Mouse (Mus musculus) 416B (cell line): ENCODE results near the gene E130114P18Rik.

Source experiments
- DNase-seq: peaks from one replicate; pipeline ENCODE4 v3.0.0; 2011; ENCODE audit warnings: low read depth

The E130114P18Rik gene

DNA sequence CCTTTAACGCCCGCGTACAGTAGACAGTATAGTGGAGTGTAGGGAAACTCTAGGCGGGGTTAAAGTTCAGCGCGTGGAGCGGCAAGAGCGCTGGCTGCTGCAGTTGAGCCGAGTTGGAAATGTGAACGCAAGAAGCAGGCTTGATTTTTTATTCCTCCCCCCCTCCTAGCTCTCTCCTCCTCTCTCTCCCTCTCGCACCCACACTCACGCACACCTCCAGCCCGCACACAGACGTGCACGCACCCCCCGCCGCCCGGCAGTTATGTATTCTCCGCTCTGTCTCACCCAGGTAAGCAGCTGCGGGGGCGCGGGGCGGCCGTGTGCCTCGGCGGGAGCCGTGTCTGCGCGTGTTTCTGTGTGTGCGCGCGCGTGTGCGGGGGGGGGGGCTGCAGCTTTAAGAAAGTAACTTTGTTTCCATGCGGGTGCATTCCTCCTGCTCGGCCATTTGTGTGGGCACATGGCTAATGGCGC lies at the start of gene E130114P18Rik:
TSS of gene E130114P18Rik (minus strand) at position 373 of the 471 bp plus-strand sequence.
- peak; percentile 75 for DNase-seq

DNA sequence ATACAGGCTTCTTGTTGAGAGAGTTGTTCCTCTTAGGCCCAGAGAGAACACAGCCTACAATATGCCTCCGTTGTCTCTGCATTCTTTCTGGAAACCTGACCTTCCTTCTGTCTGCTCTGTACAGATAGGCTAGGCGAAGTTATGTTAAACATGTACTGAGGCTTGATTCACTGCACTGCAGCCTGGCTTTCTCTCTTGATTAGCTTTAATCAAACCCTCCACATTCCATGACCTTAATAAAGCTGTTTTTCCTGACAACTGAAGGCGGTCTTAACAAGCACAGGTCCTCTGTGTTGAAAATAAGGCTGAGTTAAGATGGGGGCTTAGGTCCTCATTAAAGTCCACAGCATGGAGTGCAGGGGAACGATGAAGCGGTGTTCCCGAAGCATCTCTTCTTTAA lies 49.2 kb upstream of the E130114P18Rik start:
- DNase-seq, result no peak

DNA sequence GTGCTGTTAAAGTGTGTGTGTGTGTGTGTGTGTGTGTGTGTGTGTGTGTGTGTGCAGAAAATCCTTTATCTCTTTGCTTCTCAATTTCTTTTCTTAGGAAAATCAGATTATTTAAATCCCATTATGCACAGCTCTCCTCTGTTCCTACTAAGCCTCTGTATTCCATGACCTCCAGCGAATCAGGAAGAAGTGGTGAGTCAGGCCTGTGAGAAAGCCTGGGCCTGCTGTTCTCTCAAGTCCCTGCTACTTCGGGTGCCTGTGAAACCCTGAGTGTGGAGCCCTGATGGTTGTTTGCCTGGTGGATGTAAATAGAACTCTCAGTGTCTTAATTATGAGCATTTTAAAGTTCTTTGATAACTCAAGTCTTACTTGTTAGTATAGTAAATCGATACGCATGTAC lies 48.0 kb upstream of the E130114P18Rik start:
- DNase-seq, result no peak

DNA sequence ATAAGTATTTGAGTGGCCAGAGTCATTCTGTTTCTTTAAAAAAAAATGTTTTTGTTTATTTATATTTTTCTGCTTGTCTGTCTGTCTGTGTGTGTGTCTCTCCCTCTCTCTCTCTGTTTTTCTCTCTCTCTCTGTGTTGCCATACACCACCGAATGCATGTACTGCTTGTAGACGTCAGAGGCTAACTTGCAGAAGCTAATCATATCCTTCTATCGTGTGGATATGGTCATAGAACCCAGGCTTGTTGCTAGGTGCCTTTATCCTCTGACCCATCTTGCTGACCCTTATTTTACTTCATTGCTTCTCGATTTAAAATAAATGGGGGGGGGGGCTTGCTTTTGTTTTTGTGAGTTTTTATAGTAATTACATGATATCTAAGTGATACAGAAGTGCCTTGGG lies 47.6 kb upstream of the E130114P18Rik start:
- DNase-seq, result no peak

DNA sequence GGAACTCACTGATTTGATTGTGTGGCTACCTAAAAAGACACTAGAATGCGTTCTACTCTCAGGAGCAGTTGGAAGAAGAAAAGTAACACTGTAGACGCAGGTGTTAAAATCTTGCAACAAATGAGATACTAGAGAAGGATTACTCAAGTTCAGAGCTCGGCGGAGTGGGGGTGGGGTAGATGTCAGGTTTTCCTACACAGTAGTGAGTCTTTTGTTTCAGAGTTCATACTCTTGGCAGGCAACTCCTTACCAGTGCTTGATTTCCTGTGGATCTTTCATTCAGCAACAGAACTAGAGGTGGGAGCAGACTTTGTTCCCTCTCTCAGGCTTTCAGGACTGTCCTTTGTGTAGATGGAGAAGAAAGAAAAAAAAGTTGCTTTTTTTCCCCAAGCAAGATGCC lies 46.6 kb upstream of the E130114P18Rik start:
- no peak for DNase-seq

DNA sequence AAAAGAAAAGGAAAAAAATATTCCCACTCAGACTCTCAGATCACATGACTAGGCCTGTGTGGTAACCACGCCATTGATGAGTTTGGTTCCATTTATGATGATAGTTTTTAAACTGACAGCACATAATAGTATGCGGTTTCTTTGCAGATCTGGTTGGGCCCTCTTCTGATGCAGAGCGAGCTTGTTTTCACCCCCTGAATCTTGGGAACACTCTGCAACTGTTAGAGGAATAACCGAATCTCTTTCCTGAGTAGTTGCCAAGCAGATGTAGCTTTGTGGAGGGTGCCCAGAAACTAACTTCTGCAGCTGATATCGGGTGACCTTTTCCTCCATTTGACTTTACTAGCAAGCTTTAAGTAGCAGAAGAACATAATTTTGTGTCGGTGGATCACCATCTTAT lies 45.6 kb upstream of the E130114P18Rik start:
- DNase-seq, result no peak

DNA sequence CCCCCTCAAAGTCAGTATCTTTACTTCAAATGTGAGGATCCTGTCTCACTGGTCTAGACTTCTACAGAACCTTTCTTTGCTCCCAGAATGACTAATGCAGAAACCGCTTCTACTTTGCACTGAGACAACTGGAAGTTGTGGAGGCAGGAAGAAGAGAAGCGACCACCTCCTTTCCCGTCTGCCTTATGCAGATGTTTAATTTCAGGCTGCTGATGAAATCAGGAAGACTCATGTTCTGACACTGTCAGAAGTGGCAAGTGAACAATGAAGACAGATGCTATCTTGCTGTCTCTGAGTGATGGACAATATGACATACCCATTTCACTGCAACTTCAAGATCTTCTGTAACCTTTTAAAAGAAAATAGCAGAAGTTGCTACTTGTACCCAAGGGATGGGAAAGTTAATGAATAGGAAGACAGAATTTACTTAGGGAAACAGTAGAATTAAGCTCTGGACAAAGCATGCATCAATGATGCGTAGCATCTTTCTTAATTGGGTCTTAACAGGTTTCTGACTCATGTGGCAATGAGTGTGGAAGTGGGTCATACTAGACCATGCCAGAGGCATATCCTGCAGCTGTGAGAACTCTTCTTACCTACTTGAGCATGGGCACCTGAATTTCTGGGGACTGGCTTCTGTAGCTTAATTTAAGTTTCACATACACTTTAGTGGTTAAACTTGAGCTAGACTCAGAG lies 43.8 kb upstream of the E130114P18Rik start:
- peak; percentile 61 for DNase-seq

DNA sequence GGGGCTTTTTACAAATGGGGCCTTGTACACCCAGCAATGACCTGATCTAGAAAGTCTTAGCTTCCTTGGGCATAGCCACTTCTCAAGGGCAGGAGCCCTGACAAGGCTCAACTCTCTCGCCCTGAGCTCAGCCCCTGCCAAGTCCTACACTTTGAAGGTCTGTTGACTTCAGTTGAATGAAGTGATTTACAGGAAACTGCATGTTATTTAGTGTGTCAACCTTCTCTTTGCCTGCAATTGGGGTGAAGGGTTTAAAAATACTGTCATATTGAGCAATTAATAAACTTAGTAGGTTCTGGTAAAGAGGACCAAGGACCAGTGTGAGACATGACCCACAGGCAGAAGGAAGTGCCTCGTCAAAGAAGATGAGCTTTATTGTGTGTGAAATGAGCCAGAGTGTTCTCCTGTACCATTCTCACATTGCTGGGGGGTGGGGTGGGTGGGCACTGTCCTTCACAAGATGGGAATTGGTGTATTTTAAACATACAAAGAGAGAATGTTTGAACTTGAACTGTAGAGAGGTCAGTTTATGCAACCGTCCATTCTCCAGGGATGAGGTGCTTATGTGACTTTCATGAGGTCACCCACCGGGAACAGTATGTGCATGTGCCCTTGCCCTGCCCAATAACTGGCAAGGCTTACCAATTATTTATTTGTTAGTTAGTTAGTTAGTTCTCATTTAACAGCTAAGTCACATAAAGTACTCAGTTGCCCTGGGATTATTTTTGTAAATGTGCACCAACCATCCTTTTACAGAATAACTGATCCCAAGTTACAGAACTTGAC lies 42.8 kb upstream of the E130114P18Rik start:
- no peak for DNase-seq

DNA sequence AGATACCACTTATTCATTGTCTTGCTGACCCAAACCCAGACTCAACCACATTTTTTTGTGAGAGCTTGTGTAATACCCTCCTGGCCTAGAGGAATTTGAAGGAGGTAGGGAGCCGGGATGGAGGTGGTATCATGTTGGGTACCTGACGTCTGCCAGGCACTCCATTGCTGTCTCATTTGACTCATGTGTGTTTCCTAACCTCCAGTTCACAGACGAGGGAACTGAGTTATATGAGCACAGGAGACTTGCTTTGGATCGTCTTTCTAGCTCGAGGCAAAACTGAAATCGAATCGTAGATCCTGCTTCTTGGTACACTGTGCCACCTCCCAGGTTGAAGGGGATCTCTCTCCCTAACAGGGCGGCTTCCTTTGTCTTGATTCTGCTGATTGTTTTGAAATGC lies 41.2 kb upstream of the E130114P18Rik start:
- no peak for DNase-seq

DNA sequence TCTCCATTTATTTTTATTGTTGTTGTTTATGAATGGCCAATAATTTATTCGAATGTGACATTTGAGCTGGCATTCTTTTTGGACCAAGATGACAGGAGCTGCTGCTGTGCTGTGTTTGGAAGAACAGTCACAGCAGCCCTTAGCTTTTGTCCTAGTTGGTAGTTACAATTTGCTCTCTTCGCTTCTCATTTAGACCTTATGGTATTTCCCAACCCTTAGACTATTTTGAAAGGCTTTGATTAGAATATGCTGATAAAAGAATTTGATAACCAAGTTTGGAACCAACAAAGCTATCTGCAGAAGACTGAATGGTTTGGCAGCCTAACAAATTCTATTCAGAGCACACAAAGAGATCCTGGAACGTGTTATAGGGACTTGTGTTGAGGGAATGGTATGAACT lies 40.6 kb upstream of the E130114P18Rik start:
- no peak for DNase-seq

DNA sequence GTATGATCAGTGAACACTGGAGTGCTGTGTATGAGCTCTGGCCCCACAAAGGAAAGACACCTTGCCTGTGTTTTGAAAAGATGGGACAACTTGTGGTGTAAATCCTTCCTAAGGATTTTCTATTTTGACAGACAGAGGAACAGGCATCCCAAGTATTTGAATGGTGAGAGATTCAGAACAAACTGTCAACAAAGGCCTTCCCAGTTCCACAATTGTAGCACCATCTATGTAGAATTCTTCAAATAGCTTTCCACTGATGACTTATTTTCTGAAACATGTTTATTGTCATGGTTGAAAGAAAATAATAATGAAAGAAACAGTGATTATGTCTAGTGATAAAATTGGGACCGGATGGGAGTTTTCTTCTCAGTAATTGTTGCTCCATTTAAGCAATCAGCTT lies 39.9 kb upstream of the E130114P18Rik start:
- DNase-seq, result no peak

DNA sequence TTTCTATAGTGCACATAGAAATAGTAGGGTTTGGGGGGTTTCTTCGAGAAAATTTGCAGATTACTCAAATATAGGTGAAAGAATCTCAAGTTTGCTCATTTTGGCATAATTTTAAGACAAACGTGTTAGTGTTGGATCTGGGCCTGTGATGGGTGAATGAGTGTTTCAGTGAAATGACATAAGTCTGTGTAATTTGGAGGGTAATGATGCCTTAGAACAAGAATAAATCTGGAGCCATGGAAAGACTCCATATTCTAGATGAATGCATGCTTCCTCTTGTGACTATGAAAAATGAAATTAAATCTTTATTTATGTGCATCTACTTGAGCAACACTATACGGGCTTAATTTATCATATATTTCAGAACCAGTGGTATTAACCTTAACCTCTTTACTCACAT lies 38.9 kb upstream of the E130114P18Rik start:
- no peak for DNase-seq

DNA sequence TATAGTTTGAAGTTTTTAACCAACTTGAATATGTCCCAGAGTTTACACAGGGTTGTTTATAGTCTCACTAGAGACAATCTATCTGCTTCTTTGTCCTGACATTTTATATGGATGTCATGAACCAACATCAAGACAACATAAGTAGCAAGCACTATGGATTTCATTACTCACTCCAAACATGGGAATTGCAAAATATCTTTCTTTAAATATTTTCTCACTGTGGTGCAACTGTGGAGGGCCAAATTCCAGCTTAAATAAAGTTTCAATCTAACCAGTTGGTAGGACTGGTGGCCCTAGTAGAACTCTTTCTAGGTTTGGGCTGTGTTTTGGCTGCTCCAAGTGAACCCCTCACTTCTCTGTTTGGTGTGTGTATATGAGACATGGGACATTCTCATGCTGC lies 38.1 kb upstream of the E130114P18Rik start:
- DNase-seq, result no peak

DNA sequence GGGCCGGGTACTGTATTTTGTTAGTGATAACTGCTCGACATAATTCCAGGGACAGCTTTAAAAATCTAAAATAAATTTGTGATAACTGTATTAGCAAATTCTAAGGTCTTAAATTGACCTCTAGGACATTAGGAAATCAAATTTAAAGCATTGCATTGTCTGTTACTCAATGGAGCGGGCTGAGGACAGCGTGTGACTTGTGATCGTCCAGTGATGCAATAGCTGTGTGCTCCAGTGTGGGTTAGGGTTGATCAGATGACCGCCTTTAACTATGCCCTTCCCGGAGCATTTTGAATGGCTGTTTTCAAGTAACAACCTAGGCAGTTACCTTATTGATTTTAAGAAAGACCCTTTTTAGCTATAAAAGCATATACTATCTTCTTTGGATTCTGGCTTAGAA lies 36.6 kb upstream of the E130114P18Rik start:
- peak; percentile 66 for DNase-seq

DNA sequence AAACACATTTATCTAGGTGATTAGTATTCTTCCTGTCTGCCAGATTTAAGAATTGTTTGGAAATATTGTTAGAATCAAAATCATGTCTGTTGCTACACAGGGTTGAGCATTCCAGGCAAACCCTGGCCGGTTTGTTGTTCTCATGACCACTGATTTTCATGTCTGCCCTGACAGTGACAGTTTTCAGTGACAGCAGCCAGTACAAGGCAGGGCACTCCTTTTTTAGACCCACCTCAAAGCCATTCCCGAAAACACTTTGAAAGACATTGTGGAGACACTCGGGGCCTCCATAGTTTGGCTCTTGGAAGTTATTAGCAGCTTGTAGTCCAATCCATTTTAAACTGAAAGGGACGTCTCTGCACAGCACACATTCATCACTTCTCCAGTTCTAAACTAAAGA lies 36.1 kb upstream of the E130114P18Rik start:
- no peak for DNase-seq

DNA sequence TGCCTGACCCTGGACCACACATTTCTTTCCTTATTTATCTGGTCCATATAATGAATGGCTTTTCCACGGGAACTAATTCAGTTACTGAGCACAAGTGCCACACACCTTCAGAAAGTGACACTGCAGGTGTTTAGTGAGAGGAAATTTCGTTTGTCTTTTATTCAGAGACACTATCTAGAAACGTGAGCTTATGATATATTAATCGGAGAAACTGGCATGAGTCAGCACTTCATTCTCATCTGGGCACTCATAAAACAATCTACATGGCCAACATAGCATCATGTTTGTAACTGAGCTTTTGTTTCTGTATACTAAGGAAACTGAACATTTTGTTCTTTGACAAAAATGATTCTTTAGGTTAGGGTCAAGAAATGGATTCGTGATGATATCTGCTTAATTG lies 35.2 kb upstream of the E130114P18Rik start:
- no peak for DNase-seq

DNA sequence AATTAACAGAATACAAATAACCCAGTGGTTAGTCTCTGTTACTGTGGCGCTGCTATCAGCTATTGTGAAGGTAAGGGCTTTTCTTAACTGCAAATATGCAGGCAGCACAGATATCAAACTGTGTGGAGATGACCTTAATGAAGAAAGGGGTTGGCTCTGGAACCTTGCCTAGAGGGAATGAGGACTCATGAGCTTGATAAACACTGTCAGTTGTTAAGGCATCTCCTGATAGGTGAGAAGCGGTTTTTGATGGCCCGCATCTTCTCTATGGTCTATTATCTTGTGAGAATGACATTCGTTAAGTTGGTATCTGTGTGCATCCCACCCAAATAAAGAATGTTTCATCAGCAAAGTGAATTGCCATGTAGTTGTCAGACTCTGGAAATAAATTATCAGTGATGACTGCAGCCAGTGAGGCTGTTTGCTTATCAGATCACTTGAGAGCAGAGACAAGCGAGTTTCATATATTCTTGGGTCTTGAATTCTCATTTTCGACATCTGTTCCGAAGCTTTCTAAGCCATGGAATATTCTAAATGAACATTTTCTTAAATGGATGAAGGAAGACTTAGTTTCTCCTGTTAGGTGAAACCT lies 32.6 kb upstream of the E130114P18Rik start:
- no peak for DNase-seq

DNA sequence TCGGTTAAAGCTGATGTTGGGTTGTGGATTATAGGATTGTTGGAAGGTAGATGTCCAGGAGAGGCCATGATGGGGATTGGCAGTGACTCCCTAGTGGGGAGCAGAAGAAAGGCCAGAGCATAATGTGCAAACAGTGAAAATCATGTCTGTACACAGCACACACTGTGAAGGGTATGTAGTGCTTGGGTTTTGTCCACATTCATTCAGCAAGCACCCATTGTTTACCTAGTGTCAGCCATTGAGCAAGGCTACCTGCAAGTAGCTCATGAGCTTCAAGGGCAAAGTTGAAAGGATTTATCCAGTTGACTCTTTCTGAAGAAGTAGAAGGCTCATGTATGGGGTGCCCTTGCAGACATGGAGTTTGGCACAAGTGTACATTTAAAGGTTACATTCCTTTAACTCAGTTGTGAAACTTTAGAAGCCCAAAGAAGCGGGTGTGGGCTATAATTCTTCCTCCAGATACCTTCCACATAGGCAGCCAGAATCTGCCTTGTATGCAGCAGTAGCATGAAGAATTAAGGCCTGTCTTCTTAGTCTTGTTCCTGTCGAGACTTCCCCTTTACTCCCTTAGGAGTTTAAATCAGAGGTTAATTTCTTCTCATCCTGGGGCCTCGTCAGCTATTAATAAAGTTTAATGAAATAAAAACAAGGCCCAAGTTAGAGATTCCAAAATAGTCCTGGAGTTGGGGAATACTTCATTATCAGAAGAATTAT lies 31.9 kb upstream of the E130114P18Rik start:
- DNase-seq, result no peak

DNA sequence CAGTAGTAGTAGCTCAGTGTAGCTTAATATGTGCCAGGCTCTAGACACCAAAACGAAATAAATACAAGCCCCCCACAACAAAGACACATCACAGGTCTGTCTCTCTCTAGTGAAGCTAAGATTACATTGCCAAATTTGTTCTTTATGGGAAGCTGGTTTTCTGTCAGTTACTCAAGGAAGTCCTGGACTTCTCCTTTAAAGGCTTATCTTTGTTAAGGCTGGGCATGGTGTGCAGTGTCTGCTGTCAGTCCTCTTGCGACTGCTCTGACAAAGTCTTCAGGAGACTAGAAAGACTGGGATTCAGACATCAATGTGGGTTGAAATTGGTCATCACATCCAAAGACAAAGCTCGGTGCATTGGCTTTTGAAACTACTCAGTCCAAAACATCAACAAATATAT lies 31.0 kb upstream of the E130114P18Rik start:
- peak; percentile 17 for DNase-seq

DNA sequence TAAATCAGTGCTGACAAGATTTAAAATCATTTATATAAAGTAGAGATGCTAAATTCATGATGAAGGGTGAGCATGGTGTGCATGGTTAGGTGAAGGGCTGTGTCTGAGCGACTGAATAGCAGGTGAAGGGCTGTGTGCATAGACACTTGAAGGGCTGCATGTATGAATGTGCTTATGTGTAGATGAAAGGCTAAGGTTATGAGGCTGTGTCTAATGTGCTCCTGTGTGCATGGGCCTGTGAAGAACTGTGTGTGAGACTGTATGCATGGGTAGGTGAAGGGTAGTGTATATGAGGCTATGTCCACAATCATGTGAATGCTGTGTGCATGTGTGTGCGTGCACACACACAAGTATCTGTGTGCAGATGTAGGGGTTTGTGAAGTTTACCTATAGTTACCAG lies 29.0 kb upstream of the E130114P18Rik start:
- no peak for DNase-seq

DNA sequence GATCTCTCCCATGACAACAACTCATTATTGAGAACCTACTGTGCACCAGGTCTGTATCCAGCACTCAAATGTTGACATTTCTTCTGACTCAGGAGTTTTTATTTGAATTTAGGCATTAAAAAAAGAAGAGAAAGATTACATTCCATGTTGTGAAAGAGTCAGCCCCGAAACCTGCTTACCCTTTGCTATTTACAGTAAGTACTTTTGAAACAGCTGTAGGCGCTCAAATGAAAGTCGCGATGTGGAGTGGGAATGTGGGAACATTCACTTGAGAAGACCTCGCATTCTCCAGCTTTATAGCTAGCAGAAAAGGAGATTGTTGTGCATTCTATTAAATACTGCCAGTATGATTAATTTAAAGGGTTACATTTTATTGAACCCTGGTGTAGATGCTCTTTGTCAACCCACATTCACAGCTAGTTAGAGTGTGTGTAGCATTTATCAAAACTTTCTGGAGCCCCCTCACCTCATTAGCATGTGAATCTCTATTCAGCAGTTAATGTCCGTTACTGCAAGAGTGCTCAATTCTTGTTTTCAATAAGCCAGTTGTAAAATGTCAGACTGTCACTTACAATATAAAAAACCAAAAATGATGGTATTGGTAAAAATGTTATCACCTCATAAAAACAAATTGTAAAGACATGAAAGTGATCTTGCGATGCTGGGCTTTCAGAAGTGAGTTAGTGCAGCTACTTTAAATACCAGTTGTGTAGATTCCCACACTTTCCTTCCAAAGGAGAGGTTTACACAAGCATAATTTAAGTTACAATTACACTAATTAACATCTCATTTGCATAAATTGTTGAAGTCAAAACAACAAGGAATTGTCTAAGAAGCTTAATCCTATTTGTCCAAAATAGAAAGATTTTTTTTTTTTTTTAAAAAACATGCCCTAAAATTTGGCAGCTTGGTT lies 28.3 kb upstream of the E130114P18Rik start:
- DNase-seq, result no peak
